8 mouse cellular contexts compared by ENCODE assay signal in genomic region chr11:80154501-80154900, GRCm38 (mm10). TPM values are rescaled to one million over a fixed set of nuclear protein-coding genes. Genes with fewer than 3 reads are reported as not detected.
DNase-seq lines count a peak whose midpoint lies in the region; ATAC-seq and TF ChIP-seq lines count a peak whose summit lies in the region.

No protein-coding gene starts in this region.

- H3K9me3 ChIP-seq in heart, embryonic 15.5 days (replicated peaks) = no peaks in the 10 kb centered on the region
- H3K9me3 ChIP-seq in hindbrain, embryonic 10.5 days = no peaks in the 10 kb centered on the region

- 27% methylated on average over 25 of the region's 25 CpGs for whole genome bisulfite sequencing in heart, embryonic 15.5 days
- 18% methylated on average over 25 of the region's 25 CpGs for WGBS in hindbrain, embryonic 10.5 days
- WGBS in macrophage (ENCODE audit: missing documents) = 57% methylated on average over 21 of the region's 25 CpGs

- peaks cover 44% of the 10 kb centered on the region for H3K27me3 ChIP-seq in heart, embryonic 15.5 days
- peaks cover 65% of the 10 kb centered on the region for H3K27me3 ChIP-seq in hindbrain, embryonic 10.5 days (ENCODE audit: insufficient read depth, poor library complexity, severe bottlenecking)

- peak overlapping the region; percentile 52 for H3K9ac ChIP-seq in heart, embryonic 15.5 days

- H3K36me3 ChIP-seq in heart, embryonic 15.5 days = no peaks in the 10 kb centered on the region
- H3K36me3 ChIP-seq in hindbrain, embryonic 10.5 days = no peaks in the 10 kb centered on the region
- peaks cover 28% of the 10 kb centered on the region for H3K36me3 ChIP-seq in macrophage (ENCODE audit: inconsistent target)

- H3K4me2 ChIP-seq in heart, embryonic 15.5 days = peak overlapping the region; percentile 94

- H3K79me2 ChIP-seq in macrophage (ENCODE audit: inconsistent target) = peaks cover 54% of the 10 kb centered on the region

- intact Hi-C loops in left cerebral cortex, postnatal 10 days (cut with DNase I) = no loop called here
- intact Hi-C loops in left cerebral cortex, postnatal 36 days (cut with DNase I) = no loop called here

- H3K4me3 ChIP-seq in heart, embryonic 15.5 days = peak overlapping the region; percentile 64
- peak overlapping the region; percentile 83 for H3K4me3 ChIP-seq in bone marrow macrophage, adult 2 months (ENCODE audit: insufficient read depth, low read length)
- peak overlapping the region; percentile 62 for H3K4me3 ChIP-seq in hindbrain, embryonic 10.5 days
- peak overlapping the region; percentile 73 for H3K4me3 ChIP-seq in macrophage (ENCODE audit: inconsistent target)

- peaks cover 12% of the 10 kb centered on the region for H3K4me1 ChIP-seq in heart, embryonic 15.5 days (replicated peaks)
- H3K4me1 ChIP-seq in bone marrow macrophage, adult 2 months (ENCODE audit: control insufficient read depth, insufficient read depth, low read length) = peaks cover 43% of the 10 kb centered on the region
- H3K4me1 ChIP-seq in hindbrain, embryonic 10.5 days (replicated peaks) = peaks cover 13% of the 10 kb centered on the region

- no peak overlapping the region for H3K27ac ChIP-seq in heart, embryonic 15.5 days
- H3K27ac ChIP-seq in bone marrow macrophage, adult 2 months (ENCODE audit: insufficient read depth, low read depth, low read length) = peak overlapping the region; percentile 26
- peak overlapping the region; percentile 47 for H3K27ac ChIP-seq in hindbrain, embryonic 10.5 days
- H3K27ac ChIP-seq in macrophage = peak overlapping the region; percentile 69

- no peak for TF ChIP-seq CTCF in bone marrow macrophage, adult 2 months (IDR thresholded peaks at IDR 0.05; ENCODE audit: low read depth, low read length)

- no peak for TF ChIP-seq POLR2A in bone marrow macrophage, adult 2 months (IDR thresholded peaks at IDR 0.05; ENCODE audit: borderline replicate concordance, low read depth, low read length)

- DNase-seq in heart, postnatal 4 days = no peak
- DNase-seq in hindbrain, embryonic 10.5 days (ENCODE audit: low spot score) = no peak
- no peak for DNase-seq in urinary bladder, adult 2 months (ENCODE audit: low spot score)
- DNase-seq in left cerebral cortex, postnatal 10 days (ENCODE audit: extremely low spot score in 1 of 2, low spot score in 2 of 2) = no peak
- DNase-seq in left cerebral cortex, postnatal 36 days (ENCODE audit: low spot score in 2 of 2) = no peak

- no peak for ATAC-seq in heart, embryonic 15.5 days (replicated peaks; ENCODE audit: insufficient number of reproducible peaks, insufficient read depth, low FRiP score, low read depth)

RNA-seq across cellular contexts. Expression of gene Adap2, which starts 0.6 kb away (rescaled TPM):
- 1.5 and 1.9 TPM in 2 replicates for polyA plus RNA-seq in heart, embryonic 15.5 days (2015; fragmentation: Nextera tagmentation; extraction: Ambion mirVana)
- 1 to 10 TPM; 3.6 to 4.3 TPM for total RNA-seq in heart, postnatal 4 days (2021)
- 167 and 174 TPM in 2 replicates for polyA plus RNA-seq in bone marrow macrophage, adult 2 months (2012; ENCODE audit: insufficient read depth, insufficient read length, missing spikeins)
- polyA plus RNA-seq in hindbrain, embryonic 10.5 days (2016; fragmentation: Nextera tagmentation; extraction: Ambion mirVana) = 0.81 and 2.0 TPM in 2 replicates
- total RNA-seq in macrophage (2018; cell fraction: chromatin; rRNA removed) = 100 to 1,000 TPM; 119 to 715 (median 357) TPM
- 100 to 1,000 TPM in 19 of 26 experiments, 10 to 100 TPM in 7; 65.8 to 202 (median 108) TPM for total RNA-seq in macrophage (2018; cell fraction: cytosol; rRNA removed)
- total RNA-seq in macrophage (2018; cell fraction: nucleus; rRNA removed) = 100 to 1,000 TPM in 24 of 26 experiments, 10 to 100 TPM in 2; 94.4 to 583 (median 247) TPM
- 54.5 to 101 TPM (median 85.2 TPM) in 3 replicates for polyA plus RNA-seq in macrophage (2018)
- polyA plus RNA-seq in urinary bladder, adult 2 months (2012; rRNA removed) = 6.4 and 6.5 TPM in 2 replicates
- 1 to 10 TPM; 8.3 to 8.5 TPM for total RNA-seq in left cerebral cortex, postnatal 10 days (2021)
- 10 to 100 TPM in 1 of 2 experiments, 1 to 10 TPM in 1; 7.1 to 10.6 TPM for total RNA-seq in left cerebral cortex, postnatal 36 days (2021)

RNA-seq across cellular contexts. Expression of gene Tefm, which starts 12.5 kb away (rescaled TPM):
- 27.6 and 29.2 TPM in 2 replicates for polyA plus RNA-seq in heart, embryonic 15.5 days (2015; fragmentation: Nextera tagmentation; extraction: Ambion mirVana)
- 10 to 100 TPM; 19.1 to 19.5 TPM for total RNA-seq in heart, postnatal 4 days (2021)
- polyA plus RNA-seq in bone marrow macrophage, adult 2 months (2012; ENCODE audit: insufficient read depth, insufficient read length, missing spikeins) = 7.7 and 12.4 TPM in 2 replicates
- 33.6 and 34.7 TPM in 2 replicates for polyA plus RNA-seq in hindbrain, embryonic 10.5 days (2016; fragmentation: Nextera tagmentation; extraction: Ambion mirVana)
- 10 to 100 TPM in 5 of 26 experiments, 1 to 10 TPM in 21; 1.0 to 12.9 (median 5.6) TPM for total RNA-seq in macrophage (2018; cell fraction: chromatin; rRNA removed)
- 10 to 100 TPM in 18 of 26 experiments, 1 to 10 TPM in 8; 4.6 to 15.5 (median 10.5) TPM for total RNA-seq in macrophage (2018; cell fraction: cytosol; rRNA removed)
- 10 to 100 TPM in 10 of 26 experiments, 1 to 10 TPM in 16; 1.6 to 17.8 (median 8.9) TPM for total RNA-seq in macrophage (2018; cell fraction: nucleus; rRNA removed)
- polyA plus RNA-seq in macrophage (2018) = 7.9 to 16.0 TPM (median 9.1 TPM) in 3 replicates
- polyA plus RNA-seq in urinary bladder, adult 2 months (2012; rRNA removed) = 11.4 and 13.6 TPM in 2 replicates
- total RNA-seq in left cerebral cortex, postnatal 10 days (2021) = 10 to 100 TPM in 1 of 2 experiments, 1 to 10 TPM in 1; 9.6 to 11.5 TPM
- total RNA-seq in left cerebral cortex, postnatal 36 days (2021) = 1 to 10 TPM; 7.9 to 8.3 TPM

RNA-seq across cellular contexts. Expression of gene Rnf135, which starts 29.1 kb away (rescaled TPM):
- polyA plus RNA-seq in heart, embryonic 15.5 days (2015; fragmentation: Nextera tagmentation; extraction: Ambion mirVana) = 11.5 and 13.0 TPM in 2 replicates
- 1 to 10 TPM; 5.2 to 8.5 TPM for total RNA-seq in heart, postnatal 4 days (2021)
- 17.9 and 19.4 TPM in 2 replicates for polyA plus RNA-seq in bone marrow macrophage, adult 2 months (2012; ENCODE audit: insufficient read depth, insufficient read length, missing spikeins)
- polyA plus RNA-seq in hindbrain, embryonic 10.5 days (2016; fragmentation: Nextera tagmentation; extraction: Ambion mirVana) = 5.0 and 5.2 TPM in 2 replicates
- total RNA-seq in macrophage (2018; cell fraction: chromatin; rRNA removed) = 10 to 100 TPM; 17.2 to 69.8 (median 48.8) TPM
- 10 to 100 TPM; 15.5 to 57.5 (median 30.7) TPM for total RNA-seq in macrophage (2018; cell fraction: cytosol; rRNA removed)
- total RNA-seq in macrophage (2018; cell fraction: nucleus; rRNA removed) = 10 to 100 TPM; 23.7 to 88.1 (median 50.5) TPM
- 8.8 to 30.5 TPM (median 15.2 TPM) in 3 replicates for polyA plus RNA-seq in macrophage (2018)
- polyA plus RNA-seq in urinary bladder, adult 2 months (2012; rRNA removed) = 9.2 and 10.8 TPM in 2 replicates
- total RNA-seq in left cerebral cortex, postnatal 10 days (2021) = 1 to 10 TPM; 3.5 to 4.1 TPM
- 1 to 10 TPM; 5.0 to 7.0 TPM for total RNA-seq in left cerebral cortex, postnatal 36 days (2021)

RNA-seq across cellular contexts. Expression of gene Rhot1, which starts 54.3 kb away (rescaled TPM):
- 56.5 and 60.3 TPM in 2 replicates for polyA plus RNA-seq in heart, embryonic 15.5 days (2015; fragmentation: Nextera tagmentation; extraction: Ambion mirVana)
- 10 to 100 TPM; 62.6 to 63.8 TPM for total RNA-seq in heart, postnatal 4 days (2021)
- 34.5 and 38.1 TPM in 2 replicates for polyA plus RNA-seq in bone marrow macrophage, adult 2 months (2012; ENCODE audit: insufficient read depth, insufficient read length, missing spikeins)
- polyA plus RNA-seq in hindbrain, embryonic 10.5 days (2016; fragmentation: Nextera tagmentation; extraction: Ambion mirVana) = 56.0 and 56.1 TPM in 2 replicates
- total RNA-seq in macrophage (2018; cell fraction: chromatin; rRNA removed) = 100 to 1,000 TPM in 11 of 26 experiments, 10 to 100 TPM in 15; 39.2 to 147 (median 95.7) TPM
- total RNA-seq in macrophage (2018; cell fraction: cytosol; rRNA removed) = 10 to 100 TPM; 27.7 to 40.3 (median 34.9) TPM
- 100 to 1,000 TPM in 3 of 26 experiments, 10 to 100 TPM in 23; 28.3 to 114 (median 51.9) TPM for total RNA-seq in macrophage (2018; cell fraction: nucleus; rRNA removed)
- polyA plus RNA-seq in macrophage (2018) = 29.4 to 36.6 TPM (median 30.4 TPM) in 3 replicates
- 49.8 and 53.8 TPM in 2 replicates for polyA plus RNA-seq in urinary bladder, adult 2 months (2012; rRNA removed)
- 10 to 100 TPM; 67.5 to 69.6 TPM for total RNA-seq in left cerebral cortex, postnatal 10 days (2021)
- total RNA-seq in left cerebral cortex, postnatal 36 days (2021) = 10 to 100 TPM; 68.0 to 68.5 TPM
